1 mouse cellular context compared by ENCODE assay signal in genomic region chr14:22101961-22102805, GRCm38 (mm10).
A peak's percentile ranks its signal among the peaks of the same experiment; 100 is the strongest.
TF ChIP-seq lines count a peak whose summit lies in the region.

No protein-coding gene starts in this region.

TF ChIP-seq in MEL, 35 proteins besides CTCF, POLR2A, EP300 and RAD21 (continued from another document):
- TF ChIP-seq GATA1 (IDR thresholded peaks at IDR 0.05; ENCODE audit: low read depth, low read length) (peak; percentile 24; the same call in 1 of the 2 replicates), ZKSCAN1 (IDR thresholded peaks at IDR 0.05; ENCODE audit: low read depth, low read length) (no peak), MEF2A (IDR thresholded peaks at IDR 0.05; ENCODE audit: extremely low read depth, insufficient replicate concordance, low read depth, low read length, poor library complexity, severe bottlenecking) (no peak), SIN3A (IDR thresholded peaks at IDR 0.05; ENCODE audit: low read length) (no peak)
